Mouse (Mus musculus) limb, embryonic 13.5 days (tissue): ENCODE measurements around the gene Trex1. TPM values are rescaled to one million over a fixed set of nuclear protein-coding genes. Genes with fewer than 3 reads are reported as not detected.

Experiments
- ATAC-seq: fragments of 200-750 bp; cut with Nextera tagmentation; 2 replicates; pipeline ENCODE4 v1.8.0; 2017; ENCODE audit warnings: low read depth, moderate number of reproducible peaks, moderate TSS enrichment; ENCODE audit not compliant: low FRiP score
- H3K27ac ChIP-seq: fragments of 300-500 bp; sonication (generic); 2 replicates; pipeline ENCODE4 v1.5.1; 2015; ENCODE audit warnings: inconsistent platforms, mild to moderate bottlenecking, moderate library complexity
- H3K27me3 ChIP-seq: fragments of 300-500 bp; sonication (generic); 2 replicates; pipeline ENCODE4 v1.6.1; 2015; ENCODE audit warnings: mild to moderate bottlenecking, inconsistent platforms
- H3K36me3 ChIP-seq: fragments of 300-500 bp; sonication (generic); 2 replicates; pipeline ENCODE4 v1.6.1; 2015; ENCODE audit warnings: inconsistent platforms, mild to moderate bottlenecking, moderate library complexity
- H3K4me1 ChIP-seq: fragments of 300-500 bp; sonication (generic); 2 replicates; pipeline ENCODE4 v1.6.1; 2015; ENCODE audit warnings: inconsistent platforms
- H3K4me2 ChIP-seq: fragments of 300-500 bp; sonication (generic); replicated peaks from 2 replicates; pipeline ENCODE4 v1.6.1; 2015; ENCODE audit warnings: inconsistent platforms, mild to moderate bottlenecking, moderate library complexity
- H3K4me3 ChIP-seq: fragments of 300-500 bp; sonication (generic); 2 replicates; pipeline ENCODE4 v1.5.1; 2015; ENCODE audit warnings: moderate library complexity, mild to moderate bottlenecking, inconsistent platforms
- H3K9ac ChIP-seq: fragments of 300-500 bp; sonication (generic); 2 replicates; pipeline ENCODE4 v1.6.1; 2015; ENCODE audit warnings: mild to moderate bottlenecking, inconsistent platforms
- H3K9me3 ChIP-seq: fragments of 300-500 bp; sonication (generic); 2 replicates; pipeline ENCODE4 v1.6.1; 2016; ENCODE audit warnings: inconsistent platforms
- WGBS: fragments of 180-500 bp; shearing (Covaris S2); methylation state at CpG from one replicate; pipeline ENCODE4 v1.1.7; 2015; 5-methylcytosine and 5-hydroxymethylcytosine counted together
- polyA plus RNA-seq: library from polyadenylated mRNA; unstranded; fragments of >200 nt; fragmentation: Nextera tagmentation; extraction: Ambion mirVana; gene quantifications from 2 replicates; pipeline ENCODE4 v1.2.1, GENCODE M21; 2015

The Trex1 gene
- polyA plus RNA-seq, 1 experiment from 2014 or later = 9.0 TPM

GRCm38 (mm10) chr9:109082124-109082800, 22.7 kb upstream of the Trex1 start, which contains the start of the genes Ccdc51 and Tma7:
Ccdc51 (plus strand) TSS chr9:109082493.
Tma7 (minus strand) TSS chr9:109082587.
- peak; percentile 96 for ATAC-seq
- H3K9ac ChIP-seq = peak within 1 kb of the TSS; percentile 91
- H3K27me3 ChIP-seq = no peaks in the 10 kb centered on the region
- H3K4me1 ChIP-seq = peaks cover 17% of the 10 kb centered on the region
- H3K9me3 ChIP-seq = no peaks in the 10 kb centered on the region
- WGBS = under 1% methylated on average over 37 of the region's 37 CpGs
- peak within 1 kb of the TSS; percentile 48; the same call in 1 of the 2 replicates for H3K27ac ChIP-seq
- H3K36me3 ChIP-seq = peaks cover 25% of the 10 kb centered on the region
- peak within 1 kb of the TSS; percentile 85 for H3K4me2 ChIP-seq
- peak within 1 kb of the TSS; percentile 81 for H3K4me3 ChIP-seq

- peak overlapping the region; percentile 81 for H3K4me3 ChIP-seq
- H3K4me2 ChIP-seq = peak overlapping the region; percentile 85
- H3K36me3 ChIP-seq = peaks cover 25% of the 10 kb centered on the region
- WGBS = 2% methylated on average over 11 of the region's 11 CpGs
- peak; percentile 14; the same call in 1 of the 2 replicates for ATAC-seq
- peak overlapping the region; percentile 48; the same call in 1 of the 2 replicates for H3K27ac ChIP-seq
- H3K27me3 ChIP-seq = no peaks in the 10 kb centered on the region
- peak overlapping the region; percentile 91 for H3K9ac ChIP-seq
- H3K4me1 ChIP-seq = peaks cover 17% of the 10 kb centered on the region
- no peaks in the 10 kb centered on the region for H3K9me3 ChIP-seq
Measured at GRCm38 (mm10) chr9:109081749-109082123, 22.2 kb upstream of the Trex1 start.

GRCm38 (mm10) chr9:109080516-109080915, 21.0 kb upstream of the Trex1 start:
- Histone ChIP-seq H3K4me2 (peak overlapping the region; percentile 85), H3K27me3 (no peaks in the 10 kb centered on the region), H3K27ac (no peak overlapping the region), H3K4me3 (peak overlapping the region; percentile 81; the same call in 1 of the 2 replicates), H3K9me3 (no peaks in the 10 kb centered on the region), H3K36me3 (peaks cover 25% of the 10 kb centered on the region), H3K9ac (no peak overlapping the region), H3K4me1 (peaks cover 17% of the 10 kb centered on the region)
- 89% methylated on average over 3 of the region's 3 CpGs for WGBS
- ATAC-seq = no peak

- Histone ChIP-seq H3K4me1 (peaks cover 17% of the 10 kb centered on the region), H3K9me3 (no peaks in the 10 kb centered on the region), H3K36me3 (peaks cover 33% of the 10 kb centered on the region), H3K4me2 (peak within 1 kb of the TSS; percentile 83), H3K4me3 (peak within 1 kb of the TSS; percentile 60), H3K27me3 (no peaks in the 10 kb centered on the region), H3K9ac (peak within 1 kb of the TSS; percentile 82), H3K27ac (peak within 1 kb of the TSS; percentile 64; the same call in 1 of the 2 replicates)
- ATAC-seq = peak; percentile 99
- WGBS = under 1% methylated on average over 57 of the region's 57 CpGs
Measured at GRCm38 (mm10) chr9:109073661-109074573, 14.4 kb upstream of the Trex1 start, which contains the start of gene Atrip. Atrip (minus strand) TSS chr9:109074124.

- 87% methylated on average over 3 of the region's 3 CpGs for WGBS
- Histone ChIP-seq H3K36me3 (peaks cover 84% of the 10 kb centered on the region), H3K4me1 (peaks cover 9% of the 10 kb centered on the region), H3K27me3 (no peaks in the 10 kb centered on the region), H3K9ac (no peak overlapping the region), H3K27ac (no peak overlapping the region), H3K4me3 (no peak overlapping the region), H3K4me2 (no peak overlapping the region), H3K9me3 (no peaks in the 10 kb centered on the region)
- ATAC-seq = no peak
Measured at GRCm38 (mm10) chr9:109068095-109068735, 8.7 kb upstream of the Trex1 start.

GRCm38 (mm10) chr9:109060898-109061295, 1.4 kb upstream of the Trex1 start:
- H3K9me3 ChIP-seq = no peaks in the 10 kb centered on the region
- H3K4me3 ChIP-seq = no peak overlapping the region
- no peak overlapping the region for H3K9ac ChIP-seq
- peaks cover 14% of the 10 kb centered on the region for H3K4me1 ChIP-seq
- peaks cover 84% of the 10 kb centered on the region for H3K36me3 ChIP-seq
- no peak overlapping the region for H3K4me2 ChIP-seq
- no peak for ATAC-seq
- WGBS = 87% methylated on average over 5 of the region's 5 CpGs
- H3K27me3 ChIP-seq = no peaks in the 10 kb centered on the region
- H3K27ac ChIP-seq = no peak overlapping the region

GRCm38 (mm10) chr9:109060184-109060897, 807 bp upstream of the Trex1 start:
- peaks cover 82% of the 10 kb centered on the region for H3K36me3 ChIP-seq
- H3K4me1 ChIP-seq = peaks cover 14% of the 10 kb centered on the region
- H3K4me3 ChIP-seq = no peak overlapping the region
- H3K27me3 ChIP-seq = no peaks in the 10 kb centered on the region
- no peaks in the 10 kb centered on the region for H3K9me3 ChIP-seq
- 92% methylated on average over 16 of the region's 16 CpGs for WGBS
- no peak overlapping the region for H3K27ac ChIP-seq
- no peak overlapping the region for H3K4me2 ChIP-seq
- ATAC-seq = no peak
- H3K9ac ChIP-seq = no peak overlapping the region; the same call in 1 of the 2 replicates

GRCm38 (mm10) chr9:109058006-109058765, 1.3 kb downstream of the Trex1 start:
- H3K9ac ChIP-seq = peak overlapping the region; percentile 68
- 94% methylated on average over 19 of the region's 19 CpGs for WGBS
- H3K36me3 ChIP-seq = peaks cover 60% of the 10 kb centered on the region
- H3K4me2 ChIP-seq = peak overlapping the region; percentile 62
- no peak overlapping the region for H3K4me3 ChIP-seq
- ATAC-seq = no peak
- H3K9me3 ChIP-seq = no peaks in the 10 kb centered on the region
- H3K27ac ChIP-seq = no peak overlapping the region
- H3K4me1 ChIP-seq = peaks cover 20% of the 10 kb centered on the region
- no peaks in the 10 kb centered on the region for H3K27me3 ChIP-seq

- WGBS = 95% methylated on average over 5 of the region's 5 CpGs
- no peak overlapping the region for H3K9ac ChIP-seq
- no peak overlapping the region for H3K4me2 ChIP-seq
- H3K4me1 ChIP-seq = peaks cover 20% of the 10 kb centered on the region
- peaks cover 58% of the 10 kb centered on the region for H3K36me3 ChIP-seq
- H3K4me3 ChIP-seq = no peak overlapping the region
- no peak overlapping the region for H3K27ac ChIP-seq
- ATAC-seq = no peak
- no peaks in the 10 kb centered on the region for H3K27me3 ChIP-seq
- no peaks in the 10 kb centered on the region for H3K9me3 ChIP-seq
Measured at GRCm38 (mm10) chr9:109057543-109057942, 2.0 kb downstream of the Trex1 start.

- WGBS = 84% methylated on average over 4 of the region's 4 CpGs
- Histone ChIP-seq H3K4me1 (peaks cover 20% of the 10 kb centered on the region), H3K9ac (no peak overlapping the region), H3K4me2 (no peak overlapping the region), H3K4me3 (no peak overlapping the region), H3K9me3 (no peaks in the 10 kb centered on the region), H3K27ac (no peak overlapping the region), H3K36me3 (peaks cover 57% of the 10 kb centered on the region), H3K27me3 (no peaks in the 10 kb centered on the region)
- ATAC-seq = no peak
Measured at GRCm38 (mm10) chr9:109056916-109057315, 2.6 kb downstream of the Trex1 start.
